Mouse (Mus musculus): ENCODE data around the gene Ank2.
A peak's percentile ranks its signal among the peaks of the same experiment; 100 is the strongest.

The Ank2 gene

DNA sequence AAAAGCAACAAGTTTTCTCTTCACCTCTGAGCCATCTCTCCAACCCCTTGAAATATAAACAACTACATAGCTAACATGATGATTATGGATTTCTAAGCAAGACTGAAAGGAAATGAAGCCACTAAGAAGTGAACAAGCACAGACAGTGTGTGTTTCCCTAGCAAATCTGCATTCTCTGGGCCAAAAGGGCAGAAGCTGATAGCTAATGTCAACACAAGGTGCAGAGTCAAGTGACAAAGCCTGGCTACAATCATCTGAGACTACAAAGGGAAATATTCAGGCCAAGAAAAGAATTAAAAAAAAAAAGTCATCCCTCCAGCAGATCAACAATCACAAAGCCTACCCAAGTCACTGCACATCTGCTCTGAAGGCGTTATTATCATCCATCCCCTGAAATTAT lies 330.0 kb downstream of the Ank2 start:
- DNase-seq, result no peak

- DNase-seq, result no peak
These were observed 335.4 kb downstream of the Ank2 start for GRCm38 (mm10) chr3:127163749-127164148.

GRCm38 (mm10) chr3:127161998-127162712 lies 337.0 kb downstream of the Ank2 start:
- DNase-seq, result peak; percentile 86

DNA sequence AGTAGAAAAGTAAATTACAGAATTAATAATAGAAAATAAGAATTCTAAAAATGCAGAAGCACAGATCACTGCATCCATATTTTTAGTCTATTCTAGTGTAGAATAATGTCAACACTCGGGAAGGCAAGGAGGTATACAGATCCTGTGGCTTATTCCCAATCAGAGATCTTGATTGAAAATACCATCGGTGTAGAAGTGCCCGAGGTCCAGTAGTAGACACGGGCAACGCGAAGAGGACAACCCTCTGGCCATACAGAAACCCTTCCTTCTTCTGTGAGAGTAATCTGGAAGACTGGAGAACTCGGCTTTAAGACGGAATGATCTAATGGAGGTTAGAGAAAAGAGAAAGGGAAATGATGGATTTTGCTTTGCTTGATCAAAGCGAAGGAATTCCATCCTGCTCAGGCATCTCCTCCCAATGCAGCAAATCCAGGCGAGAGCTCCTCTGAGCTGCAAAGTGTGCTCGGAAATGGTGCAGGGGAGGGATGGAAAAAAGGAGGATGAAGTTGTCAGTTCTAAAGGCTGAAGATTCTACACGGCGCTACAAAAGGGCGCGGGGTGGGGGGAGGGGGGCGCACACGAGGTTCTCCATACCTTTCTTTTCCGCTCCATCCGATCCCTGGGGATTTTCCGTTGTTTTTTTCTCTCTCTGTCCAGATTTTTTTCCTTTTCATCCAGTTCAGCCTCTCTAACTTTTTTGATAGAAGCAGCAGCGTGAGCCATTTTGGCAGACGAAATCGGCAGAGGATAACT lies 337.9 kb downstream of the Ank2 start:
- peak; percentile 19 for DNase-seq

DNA sequence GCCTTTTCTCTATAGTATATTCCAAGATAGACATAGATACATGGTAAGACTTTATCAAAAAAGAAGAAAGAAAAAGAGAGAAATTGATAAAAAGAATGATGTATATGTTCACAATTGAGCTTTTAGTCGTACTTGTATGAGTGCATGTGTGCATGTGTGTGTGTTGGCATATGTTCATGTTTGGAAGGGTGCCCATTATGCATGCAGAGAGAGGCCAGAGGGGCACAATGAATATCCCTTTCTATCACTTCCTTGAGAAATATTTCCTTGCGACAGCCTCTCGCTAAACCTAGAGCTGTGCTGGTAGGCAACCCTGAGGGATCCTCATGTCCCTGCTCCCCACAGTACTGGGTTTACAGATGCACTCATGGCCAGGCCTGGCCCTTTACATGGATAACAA lies 341.4 kb downstream of the Ank2 start:
- DNase-seq, result no peak

GRCm38 (mm10) chr3:127156080-127156479 lies 343.1 kb downstream of the Ank2 start:
- DNase-seq, result no peak

- DNase-seq, result no peak
These were observed 345.3 kb downstream of the Ank2 start for GRCm38 (mm10) chr3:127153861-127154260.

- no peak for DNase-seq
These were observed 345.7 kb downstream of the Ank2 start for GRCm38 (mm10) chr3:127153443-127153842.

DNA sequence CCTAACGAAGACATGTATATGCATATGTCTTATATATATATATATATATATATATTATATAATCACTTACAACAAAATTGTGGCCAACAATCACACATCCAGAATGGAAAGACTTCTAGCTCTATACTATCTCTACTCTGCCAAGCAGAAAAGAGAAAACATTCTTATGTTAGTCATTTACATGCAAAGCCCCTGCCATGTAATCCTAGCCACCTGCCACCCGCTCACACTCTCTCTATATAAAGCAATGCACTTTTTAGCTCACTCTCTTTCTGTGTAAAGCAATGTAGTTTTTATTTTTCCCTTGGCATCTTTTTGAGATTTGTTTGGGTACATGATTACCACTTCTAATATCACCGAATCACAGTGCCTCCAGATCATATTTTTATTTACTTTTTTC lies 350.5 kb downstream of the Ank2 start:
- DNase-seq, result no peak

GRCm38 (mm10) chr3:127140590-127140989 lies 358.6 kb downstream of the Ank2 start:
- DNase-seq, result no peak

- no peak for DNase-seq
These were observed 359.5 kb downstream of the Ank2 start for GRCm38 (mm10) chr3:127139638-127140037.

GRCm38 (mm10) chr3:127137508-127137907 lies 361.6 kb downstream of the Ank2 start:
- peak; percentile 19 for DNase-seq

- DNase-seq, result no peak
These were observed 365.1 kb downstream of the Ank2 start for GRCm38 (mm10) chr3:127134062-127134461.

- no peak for DNase-seq
These were observed 368.1 kb downstream of the Ank2 start for GRCm38 (mm10) chr3:127131048-127131447.

DNA sequence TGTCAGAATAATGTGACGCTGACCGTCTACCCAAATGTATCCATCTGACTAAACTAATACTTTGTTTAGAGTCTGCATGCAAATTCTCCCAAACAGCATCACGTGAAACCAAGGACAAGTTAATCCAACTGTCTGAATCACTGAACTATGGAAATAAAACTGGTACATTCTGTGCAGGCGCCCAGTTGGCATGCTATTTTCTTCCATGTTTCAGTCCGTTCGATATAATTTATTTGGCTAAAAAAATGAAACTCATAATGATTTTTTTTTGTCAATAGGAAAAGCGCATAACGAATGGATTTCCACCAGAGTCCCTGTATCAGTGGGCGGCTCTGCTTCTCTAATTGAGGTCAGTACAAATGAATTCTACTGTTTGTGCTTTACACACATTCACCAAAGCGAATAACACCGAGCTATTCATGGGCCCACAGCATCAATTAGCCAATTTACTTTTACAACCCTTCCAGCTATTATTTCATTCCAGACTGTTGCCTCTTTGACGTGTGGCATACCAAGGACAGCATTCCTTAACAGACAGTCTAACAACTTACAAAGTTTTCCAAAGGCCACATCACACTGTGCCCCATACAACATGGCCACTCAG lies 368.9 kb downstream of the Ank2 start:
- DNase-seq, result peak; percentile 64

DNA sequence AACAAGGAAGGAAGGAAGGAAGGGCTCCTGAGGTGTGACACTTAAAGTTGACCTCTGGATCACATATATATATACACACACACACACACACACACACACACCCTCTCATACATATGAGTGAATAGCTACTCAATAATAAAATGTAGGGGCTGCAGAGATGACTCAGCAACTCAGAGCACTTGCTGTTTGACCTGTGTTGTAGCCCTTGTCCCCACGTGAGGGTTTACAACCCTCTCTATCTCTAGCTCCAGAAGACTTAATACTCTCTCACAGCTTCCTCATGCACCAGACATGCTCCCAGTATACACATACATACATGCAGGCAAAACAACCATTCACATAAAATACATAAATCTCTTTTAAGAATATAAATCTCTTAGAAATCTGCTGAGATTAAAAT lies 369.4 kb downstream of the Ank2 start:
- DNase-seq, result no peak

- DNase-seq, result no peak
These were observed 371.5 kb downstream of the Ank2 start for GRCm38 (mm10) chr3:127127611-127128010.

DNA sequence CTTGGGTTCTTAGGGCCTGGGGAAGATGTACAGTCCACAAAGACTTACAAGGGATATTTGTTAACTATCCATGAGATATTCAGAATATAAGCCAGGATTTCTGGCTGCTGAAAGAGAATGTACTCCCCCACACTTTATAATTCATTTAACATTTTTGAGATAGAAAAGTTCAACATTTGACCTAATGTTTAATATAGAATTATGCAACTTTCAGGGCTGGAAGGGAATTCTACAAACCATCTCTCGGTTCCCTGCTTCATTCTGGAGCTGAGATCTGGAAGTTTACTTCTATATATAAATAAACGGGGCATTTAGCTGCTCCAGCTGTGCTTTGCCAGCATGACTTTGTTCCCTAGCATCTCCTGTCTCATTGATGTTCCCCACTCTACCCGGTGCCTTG lies 372.9 kb downstream of the Ank2 start:
- DNase-seq, result no peak

DNA sequence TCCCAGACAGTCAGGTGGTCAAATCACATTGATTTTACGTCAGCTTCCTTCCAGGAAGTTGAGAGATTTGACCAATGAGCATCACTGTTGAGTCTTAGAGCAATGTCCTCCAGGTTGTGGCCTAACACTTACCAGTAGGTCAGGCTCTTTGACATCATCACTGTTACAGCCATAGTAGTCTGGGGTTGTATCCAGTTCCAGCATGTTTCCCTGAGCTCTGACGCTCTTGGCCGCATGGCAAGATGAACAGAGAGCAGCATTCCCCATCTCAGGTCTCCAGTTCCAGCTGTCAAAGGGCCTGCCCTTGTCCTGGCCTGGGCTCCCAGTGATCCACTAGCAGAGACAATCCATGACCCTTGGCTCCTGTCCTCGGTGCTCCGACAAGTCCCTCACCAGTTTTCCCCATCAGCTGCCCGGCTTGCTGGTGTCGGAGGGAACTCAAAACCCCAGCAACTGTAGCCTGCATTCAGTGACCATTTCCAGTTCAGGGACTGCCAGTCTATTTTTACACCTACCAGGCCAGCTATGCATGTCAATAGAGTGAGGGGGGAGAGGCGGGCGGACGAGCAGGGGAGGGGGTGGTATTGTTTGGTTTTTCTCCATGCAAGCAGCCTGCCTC lies 374.7 kb downstream of the Ank2 start:
- peak; percentile 48 for DNase-seq

DNA sequence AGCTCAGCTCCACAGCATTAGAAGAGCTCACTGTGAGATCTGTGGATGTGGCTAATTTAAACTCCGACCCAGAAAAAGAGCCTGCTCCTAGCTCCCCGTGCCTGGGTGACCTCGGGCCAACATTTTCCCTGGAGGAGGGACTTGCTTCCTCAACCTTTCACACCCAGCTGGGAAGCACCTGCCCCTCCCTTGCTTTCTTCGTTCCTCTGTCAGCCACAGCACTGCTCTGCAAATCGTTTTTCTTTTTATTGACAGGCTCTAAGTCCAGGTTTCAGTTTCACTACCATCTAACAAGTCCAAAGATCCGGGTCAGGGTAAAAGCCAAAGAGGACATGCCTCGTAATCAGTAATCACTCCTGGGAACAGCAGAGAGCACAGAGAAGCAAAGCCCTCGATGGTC lies 375.8 kb downstream of the Ank2 start:
- DNase-seq, result no peak

DNA sequence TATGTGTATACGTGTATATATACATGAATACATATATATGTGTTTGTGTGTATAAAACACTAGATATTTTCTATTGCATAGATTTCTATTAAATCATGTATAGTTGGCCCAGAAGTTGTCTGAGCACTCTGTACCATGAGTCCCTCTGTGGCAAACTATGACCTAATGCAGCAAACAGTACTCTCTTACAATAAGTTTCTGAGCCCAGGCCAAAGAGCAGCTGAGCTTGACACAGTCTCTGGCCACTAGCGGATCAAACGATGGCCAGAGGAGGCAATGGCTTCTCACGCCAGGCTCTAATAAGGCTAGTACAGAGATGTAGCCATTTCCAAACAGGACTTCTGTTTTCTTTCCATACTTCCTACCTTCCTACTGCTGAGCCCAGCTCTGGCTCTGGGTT lies 380.4 kb downstream of the Ank2 start:
- no peak for DNase-seq

- no peak for DNase-seq
These were observed 382.9 kb downstream of the Ank2 start for GRCm38 (mm10) chr3:127116226-127116625.

GRCm38 (mm10) chr3:127113238-127113637 lies 385.9 kb downstream of the Ank2 start:
- no peak for DNase-seq

- no peak for DNase-seq
These were observed 389.7 kb downstream of the Ank2 start for GRCm38 (mm10) chr3:127109413-127109812.
